Mouse (Mus musculus) kidney, postnatal 10 days (tissue): ENCODE results near the gene Asic2.
A peak's percentile ranks its signal among the peaks of the same experiment; 100 is the strongest.

Experiments used
- DNase-seq: peaks from one replicate; pipeline ENCODE4 v3.0.0; 2021; ENCODE audit warnings: mixed read lengths

The Asic2 gene

DNA sequence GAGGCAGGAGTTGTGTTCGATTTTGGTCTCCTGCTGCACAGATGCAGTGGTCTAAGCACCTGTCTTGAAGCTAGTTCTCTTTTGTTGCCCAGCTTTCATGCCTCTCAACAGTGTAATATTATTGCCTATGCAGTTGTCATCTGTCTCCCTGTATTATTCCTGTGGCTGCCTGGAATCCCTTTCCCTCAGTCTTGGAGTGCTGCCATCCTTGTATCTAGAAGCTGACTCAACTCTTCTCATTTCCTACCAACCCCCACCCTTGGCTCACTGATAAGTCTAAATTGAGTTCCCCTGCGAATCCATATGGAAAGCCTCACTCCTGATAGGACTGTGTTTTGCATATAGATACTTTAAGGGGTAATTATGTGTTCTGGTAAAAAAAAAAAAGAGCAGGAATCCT, 373.0 kb downstream of the Asic2 start:
- DNase-seq = peak; percentile 42

DNA sequence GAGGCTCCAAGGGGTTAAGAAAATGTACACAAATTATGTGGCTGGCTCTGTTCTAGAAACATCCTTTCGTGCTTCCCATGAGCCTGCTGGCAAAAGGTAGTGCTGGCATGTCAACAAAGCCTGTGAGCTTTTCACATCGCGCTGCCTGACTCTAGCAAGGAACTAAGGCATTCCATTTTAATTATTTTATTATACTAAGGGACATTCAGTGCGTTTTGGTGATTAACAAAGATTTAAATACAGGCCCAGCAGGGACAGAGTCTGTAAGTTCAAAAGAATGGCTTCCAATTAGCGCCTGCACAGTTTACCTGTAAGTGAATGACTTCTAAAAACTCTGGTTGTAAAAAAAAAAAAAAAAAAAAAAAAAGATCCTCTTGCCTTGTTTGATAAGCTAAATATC, 375.5 kb downstream of the Asic2 start:
- no peak for DNase-seq

DNA sequence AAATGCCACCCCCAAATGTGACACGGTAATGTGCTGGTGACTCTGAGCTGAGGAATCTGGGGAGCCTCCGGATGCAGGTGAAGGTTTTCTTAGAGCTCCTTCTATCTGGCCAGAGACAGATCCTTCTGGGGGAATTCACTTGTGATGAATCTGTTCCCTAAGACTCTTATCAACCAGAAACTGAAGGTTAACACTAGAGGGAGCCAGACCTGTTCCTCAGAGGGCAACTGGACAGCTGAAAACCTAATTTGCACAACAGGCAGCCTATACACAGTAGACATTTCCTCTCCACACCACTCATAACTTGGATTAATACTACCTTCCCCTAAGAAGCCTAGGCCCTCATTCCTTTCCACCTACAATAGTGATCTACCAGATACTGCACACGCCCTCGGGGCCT, 377.3 kb downstream of the Asic2 start:
- no peak for DNase-seq

DNA sequence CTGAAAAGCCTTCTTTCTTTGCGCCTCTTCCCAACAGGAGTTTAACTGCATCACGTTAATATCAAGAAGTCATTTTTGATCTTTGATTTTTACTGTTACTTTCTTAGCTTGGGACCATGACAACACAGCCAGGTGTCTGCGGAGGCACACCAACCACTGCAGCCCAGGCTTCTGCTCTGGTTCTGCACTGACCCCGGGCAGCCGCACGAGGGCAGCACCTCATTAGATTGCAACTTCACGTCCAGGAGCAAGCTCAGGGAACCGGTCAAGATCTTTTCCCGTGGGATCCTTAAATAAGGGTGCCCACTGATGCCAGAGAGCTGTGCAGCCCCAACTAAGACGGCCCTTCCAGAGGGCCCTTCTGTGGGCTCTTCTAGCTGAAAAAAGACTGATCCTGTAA, 379.6 kb downstream of the Asic2 start:
- DNase-seq = peak; percentile 80

DNA sequence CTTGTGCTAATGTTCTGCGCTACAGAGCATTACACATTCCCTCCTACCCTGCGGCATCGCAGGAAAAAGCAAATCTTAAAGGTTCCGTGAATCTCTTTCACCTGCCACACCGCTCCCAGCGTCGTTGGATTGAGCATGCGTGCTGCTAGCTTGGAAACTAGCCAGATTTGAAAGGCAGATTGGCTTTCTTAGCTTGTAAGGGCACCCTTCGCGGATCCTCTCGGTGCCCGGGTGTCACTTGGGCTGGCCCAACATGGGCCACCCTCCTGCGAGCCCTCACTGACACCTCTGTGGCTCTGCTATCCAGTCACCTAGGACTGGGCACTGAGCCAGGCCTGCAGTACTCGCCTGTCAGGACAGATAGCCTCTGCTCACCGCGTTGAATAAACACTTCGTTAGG, 380.3 kb downstream of the Asic2 start:
- peak; percentile 19 for DNase-seq

DNA sequence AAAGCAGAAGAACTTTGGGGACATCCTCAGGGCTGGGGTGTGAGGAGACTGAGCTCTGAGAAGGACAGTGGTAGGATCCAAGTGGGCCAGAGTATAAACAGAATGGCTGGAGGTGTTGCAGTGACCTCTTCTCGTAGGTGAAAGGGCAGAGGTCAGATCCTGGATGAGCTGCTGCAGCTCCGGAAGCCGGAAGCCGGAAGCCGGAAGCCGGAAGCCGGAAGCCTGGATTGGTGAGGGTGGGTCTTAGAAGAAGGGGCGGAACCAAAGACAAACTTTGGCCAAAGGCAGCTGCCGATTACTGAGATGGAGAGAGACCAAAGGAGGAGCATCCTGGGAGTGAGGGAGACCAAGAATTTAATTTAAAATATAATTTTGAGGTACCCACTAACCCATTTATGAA, 381.1 kb downstream of the Asic2 start:
- DNase-seq = no peak

DNA sequence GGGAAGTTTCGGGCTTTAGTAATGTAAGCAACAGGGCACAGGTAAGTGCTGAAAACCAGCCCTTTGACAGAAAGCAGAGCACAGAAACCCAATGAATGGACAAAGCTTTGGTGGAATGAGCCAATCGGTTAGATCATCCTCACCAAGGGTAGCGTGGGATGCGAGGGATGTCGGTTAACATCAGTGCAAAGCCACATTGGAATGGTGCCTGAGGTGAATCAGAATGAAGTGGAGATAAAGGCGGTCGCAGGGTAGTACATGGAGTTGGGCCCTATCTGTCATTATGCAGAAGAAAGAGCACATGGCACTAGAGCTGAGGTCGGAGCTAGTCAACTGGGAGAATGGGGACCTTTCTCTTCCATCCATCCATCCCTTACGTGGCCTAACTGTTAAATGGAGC, 383.8 kb downstream of the Asic2 start:
- no peak for DNase-seq

DNA sequence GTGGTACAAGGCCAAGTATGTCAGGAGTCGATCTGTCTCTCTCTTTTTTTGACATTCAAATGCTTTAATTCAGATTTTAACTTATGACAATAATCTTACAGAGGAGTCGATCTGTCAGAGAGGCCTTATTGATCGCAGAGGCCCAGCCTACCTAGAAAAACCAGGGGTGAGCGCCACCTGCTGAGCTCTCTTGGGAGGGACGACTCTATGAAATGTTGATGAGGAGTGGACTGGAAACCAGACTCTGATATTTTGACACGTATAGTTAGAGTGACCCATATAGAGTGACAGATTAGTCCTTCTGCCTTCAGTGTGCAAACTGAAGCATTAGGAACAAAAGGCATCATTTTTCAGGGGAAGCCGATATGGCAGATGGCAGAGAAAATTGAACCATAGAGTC, 385.1 kb downstream of the Asic2 start:
- DNase-seq = no peak

DNA sequence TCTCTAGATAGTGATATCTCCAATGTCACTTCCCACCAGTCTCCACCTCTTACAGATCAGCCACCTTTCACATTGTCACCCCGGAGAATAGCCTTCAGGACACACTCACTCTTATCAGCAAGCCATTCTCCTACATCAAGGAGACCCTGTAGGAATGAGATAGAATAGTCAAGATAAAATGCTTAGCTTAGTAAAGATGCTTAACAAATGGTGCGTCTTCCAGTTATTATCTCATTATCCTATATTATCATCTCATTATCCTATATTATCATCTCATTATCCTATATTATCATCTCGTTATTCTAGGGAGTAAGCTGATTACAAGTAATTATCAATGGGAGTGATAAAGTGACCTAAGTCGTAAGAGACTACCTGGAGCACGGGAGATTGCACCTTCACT, 386.1 kb downstream of the Asic2 start:
- no peak for DNase-seq

DNA sequence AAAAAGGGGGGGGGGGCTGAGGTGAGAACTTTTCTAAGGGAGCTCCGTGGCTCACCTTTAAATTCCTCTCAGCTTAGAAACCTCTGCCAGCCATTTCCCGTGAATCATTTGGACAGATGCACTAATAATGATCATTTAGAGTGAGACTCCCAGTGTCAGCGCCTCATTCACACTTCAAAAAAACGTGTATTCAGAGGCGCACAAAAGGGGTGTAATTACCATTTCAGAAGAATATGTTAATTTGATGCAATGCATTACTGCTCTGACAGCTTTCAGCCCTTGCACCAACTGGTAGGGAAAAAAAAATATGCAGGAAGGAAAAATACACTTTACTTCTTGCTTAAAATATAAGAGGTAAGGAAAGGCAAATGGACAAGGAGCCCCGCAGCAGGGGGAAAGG, 388.5 kb downstream of the Asic2 start:
- DNase-seq = no peak

DNA sequence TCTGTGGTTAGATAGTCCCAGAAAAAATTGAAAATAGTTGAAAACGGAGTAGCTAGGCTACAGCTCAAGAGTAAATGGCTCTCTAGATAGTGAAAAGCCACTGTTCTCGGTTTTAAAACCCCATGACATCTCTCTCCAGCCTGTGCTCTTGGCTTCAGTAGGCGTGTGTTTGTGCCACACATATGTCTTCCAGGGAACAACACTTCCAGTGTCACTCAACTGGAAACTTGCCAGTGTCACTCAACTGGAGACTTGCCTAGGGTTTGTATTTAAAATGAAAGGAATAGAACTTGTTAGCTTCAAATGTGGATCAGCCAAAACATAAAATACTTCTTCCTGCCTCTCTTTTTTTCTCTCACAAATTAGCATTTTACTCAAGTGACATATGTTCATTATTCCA, 397.9 kb downstream of the Asic2 start:
- no peak for DNase-seq

DNA sequence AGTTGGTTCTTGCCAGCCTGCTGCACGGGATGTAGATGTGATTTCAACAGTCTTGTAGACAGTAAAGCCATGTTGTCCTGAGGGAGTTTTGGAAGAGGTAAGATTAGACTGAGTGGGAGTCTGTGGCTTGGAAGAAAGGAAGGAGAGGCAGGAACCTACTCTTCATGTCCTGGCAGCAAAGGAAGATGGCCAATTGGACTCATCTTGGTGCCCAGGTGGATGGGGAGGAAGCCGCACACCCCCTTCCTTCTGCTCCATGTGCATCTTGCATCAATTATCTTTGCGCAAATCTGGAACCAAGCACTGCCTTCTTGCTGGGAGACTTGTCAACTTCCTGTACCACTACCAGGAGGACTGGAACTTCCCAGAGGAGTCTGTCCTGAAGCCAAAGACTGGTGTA, 403.4 kb downstream of the Asic2 start:
- DNase-seq = no peak

DNA sequence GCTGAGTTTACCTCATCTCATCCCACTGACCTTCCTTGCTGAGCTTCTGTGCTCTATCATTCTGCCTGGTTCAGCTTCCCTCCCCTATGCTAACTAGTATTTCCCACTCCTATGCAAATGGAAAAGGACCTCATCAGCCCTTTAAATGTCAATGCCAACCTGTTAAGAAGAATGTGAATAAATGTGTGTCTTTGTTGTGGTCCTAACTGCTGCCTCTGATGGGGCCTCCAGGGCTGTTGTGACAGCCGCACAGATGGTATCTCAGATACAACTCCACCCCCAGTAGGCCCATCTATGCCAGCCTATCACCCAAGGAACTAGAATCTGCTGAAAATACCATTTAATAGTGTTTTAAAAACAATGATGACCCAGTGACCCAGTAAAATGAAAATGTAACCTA, 407.9 kb downstream of the Asic2 start:
- no peak for DNase-seq

DNA sequence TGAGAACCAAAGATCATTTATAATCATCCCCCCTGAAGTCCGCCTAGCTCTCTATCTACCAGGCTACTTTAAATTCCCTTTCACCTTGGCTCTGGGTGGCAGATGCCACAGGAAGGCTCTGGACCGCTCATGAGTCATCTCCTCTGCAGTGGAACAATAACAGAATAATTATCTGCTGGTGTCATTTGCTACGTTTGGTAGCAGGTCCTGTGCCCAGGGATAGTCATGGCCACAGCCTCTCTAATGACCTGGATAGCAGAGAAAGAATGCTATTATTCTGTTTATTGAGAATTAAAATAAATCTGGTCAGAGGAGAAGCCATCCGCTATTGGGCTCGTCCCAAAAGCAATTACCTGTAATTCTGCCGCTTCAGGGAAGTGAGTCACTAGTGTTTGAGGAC, 425.1 kb downstream of the Asic2 start:
- DNase-seq = no peak

DNA sequence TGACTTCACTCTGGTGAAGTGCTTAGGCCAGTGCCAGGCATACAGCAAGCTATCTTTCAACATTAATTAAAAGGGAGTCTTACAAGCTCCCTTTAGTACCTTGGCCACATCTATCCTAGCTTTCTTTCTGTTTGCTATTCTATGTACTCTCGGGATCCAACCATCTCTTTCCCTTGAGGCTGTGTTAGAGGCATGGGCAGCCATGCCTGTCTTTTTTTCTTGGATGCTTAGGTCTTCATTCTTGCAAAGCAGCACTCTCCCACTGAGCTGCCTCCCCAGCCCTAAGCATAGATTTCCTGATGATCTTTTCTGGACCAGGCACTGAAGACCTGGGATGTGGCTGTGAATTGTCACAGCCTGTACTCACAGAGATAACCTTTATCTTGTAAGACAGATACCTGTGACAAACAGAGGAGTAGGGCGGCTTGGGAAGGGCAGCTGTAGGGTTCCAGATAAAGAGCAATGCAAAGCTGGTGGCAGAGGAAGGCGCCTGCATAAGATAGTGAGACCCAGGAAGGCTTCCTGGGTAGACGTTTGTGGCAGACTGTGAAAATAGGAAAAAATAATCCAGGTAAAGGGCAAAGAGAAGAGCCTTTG, 433.0 kb downstream of the Asic2 start:
- DNase-seq = no peak

DNA sequence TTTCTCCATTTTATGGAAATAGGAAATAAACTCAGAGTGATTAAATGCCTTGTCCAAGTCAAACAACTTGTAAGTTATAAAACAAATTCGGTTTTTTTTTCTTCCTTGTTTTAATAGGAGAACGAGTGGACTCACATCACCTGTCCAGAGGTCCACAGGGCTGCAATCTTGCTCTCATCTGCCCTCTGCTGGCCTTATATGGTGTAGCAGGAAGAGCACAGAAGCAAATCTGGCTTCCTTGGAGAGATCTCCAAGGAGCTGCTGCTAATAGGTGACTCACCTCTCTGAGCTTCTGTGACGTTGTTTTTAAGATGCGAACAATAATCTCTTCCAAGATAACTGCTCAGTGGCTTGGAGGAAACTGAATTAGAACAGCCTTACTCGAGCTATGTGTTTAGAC, 433.6 kb downstream of the Asic2 start:
- peak; percentile 73 for DNase-seq

DNA sequence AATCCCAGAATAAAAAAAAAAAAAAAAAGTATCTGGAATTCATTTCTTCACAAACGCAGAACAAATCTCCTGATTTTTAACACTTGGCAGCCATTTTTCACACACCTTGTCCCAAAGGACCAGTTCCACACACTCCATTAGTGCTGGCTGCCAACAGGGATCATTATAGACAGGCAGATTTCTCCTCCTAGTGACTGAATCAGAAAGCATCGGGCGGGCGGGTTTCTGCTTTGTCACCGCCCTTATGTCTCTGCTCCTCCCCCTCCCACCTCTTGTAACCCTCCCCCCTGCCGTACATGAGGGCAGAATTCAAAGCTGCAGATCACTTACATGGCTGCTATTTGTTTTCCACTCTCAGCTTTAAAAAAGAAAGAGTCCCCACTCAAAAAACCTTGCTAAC, 436.4 kb downstream of the Asic2 start:
- peak; percentile 11 for DNase-seq

DNA sequence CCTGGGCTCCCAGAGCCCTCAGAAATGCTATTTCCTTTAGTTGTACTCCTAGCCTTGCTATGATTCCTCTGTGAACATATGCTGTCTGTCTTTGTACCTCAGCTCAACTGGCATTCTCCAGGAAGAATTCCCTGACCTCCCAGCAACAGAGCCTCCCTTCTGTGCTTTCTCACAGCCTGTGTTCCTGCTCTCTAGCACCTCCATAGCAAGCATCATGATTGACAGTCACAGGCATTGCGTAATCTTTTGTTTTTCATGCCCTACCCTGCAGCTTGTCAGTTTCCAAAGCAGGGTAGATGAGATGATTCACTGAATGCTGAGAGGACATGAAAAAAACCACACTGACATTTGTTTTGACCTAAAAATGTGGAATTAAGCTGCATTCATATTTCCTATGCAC, 445.3 kb downstream of the Asic2 start:
- no peak for DNase-seq

DNA sequence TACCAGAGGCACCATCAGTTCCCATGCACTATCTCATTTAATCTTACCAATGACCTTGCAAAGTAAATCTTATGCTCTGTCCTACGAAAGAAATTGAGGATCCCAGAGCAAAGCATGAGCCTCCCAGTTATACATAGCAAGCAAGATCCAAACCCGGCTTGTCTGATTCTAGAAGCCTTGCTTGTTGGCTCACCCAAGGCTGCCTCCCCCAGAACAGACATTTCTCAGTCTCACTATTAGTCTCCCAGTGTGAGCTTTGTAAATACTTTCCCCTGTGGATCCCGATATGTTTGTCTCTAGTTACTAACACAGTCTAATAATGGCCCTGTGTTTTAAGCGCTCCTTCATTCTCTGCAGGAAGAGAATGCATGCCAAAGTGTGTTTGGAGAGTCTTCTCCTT, 446.4 kb downstream of the Asic2 start:
- DNase-seq = no peak

DNA sequence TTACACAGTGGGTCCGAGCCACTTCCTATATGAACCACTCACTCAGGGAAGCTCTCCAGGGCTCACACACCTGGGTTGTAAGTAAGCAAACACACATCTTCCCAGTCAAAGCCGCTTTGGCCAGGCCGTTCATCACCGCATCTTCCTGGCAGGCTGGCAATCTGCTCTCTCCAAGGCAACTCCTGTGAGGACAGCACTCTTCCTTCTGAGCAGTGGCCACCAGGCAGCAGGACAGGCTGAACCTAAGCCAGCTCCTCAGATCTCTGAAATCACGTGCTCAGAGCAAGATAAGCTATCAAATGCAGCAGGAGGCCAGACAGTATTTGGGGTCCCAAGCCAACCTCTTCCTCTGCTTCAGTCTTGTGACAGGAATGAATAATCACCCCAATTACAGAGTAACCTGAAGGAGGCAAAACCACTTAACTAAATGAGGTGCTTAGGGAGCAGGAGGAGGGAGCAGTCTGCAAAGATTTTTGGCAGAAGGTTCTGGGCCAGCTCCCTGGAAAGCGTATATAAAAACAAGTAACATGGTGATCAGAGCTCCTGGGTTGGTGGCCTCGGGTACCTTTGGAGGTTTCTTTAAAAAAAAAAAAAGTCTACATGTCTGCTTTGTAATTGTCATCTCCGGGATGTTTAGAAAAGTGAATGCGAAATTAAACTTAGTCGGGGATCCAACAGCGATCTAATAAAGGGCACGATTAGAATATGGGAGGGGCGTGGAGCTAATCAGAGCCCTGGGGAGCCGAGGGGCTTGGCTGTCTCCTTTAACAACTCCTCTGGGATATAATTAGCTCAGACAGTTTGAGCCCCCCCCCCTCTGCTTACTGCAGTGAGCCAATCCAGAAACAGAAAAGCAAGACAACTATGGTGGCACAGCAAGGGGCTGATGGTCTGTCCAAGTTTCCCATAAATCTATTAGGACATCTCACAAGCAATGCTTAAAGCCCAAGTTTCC, 450.0 kb downstream of the Asic2 start:
- DNase-seq = no peak

DNA sequence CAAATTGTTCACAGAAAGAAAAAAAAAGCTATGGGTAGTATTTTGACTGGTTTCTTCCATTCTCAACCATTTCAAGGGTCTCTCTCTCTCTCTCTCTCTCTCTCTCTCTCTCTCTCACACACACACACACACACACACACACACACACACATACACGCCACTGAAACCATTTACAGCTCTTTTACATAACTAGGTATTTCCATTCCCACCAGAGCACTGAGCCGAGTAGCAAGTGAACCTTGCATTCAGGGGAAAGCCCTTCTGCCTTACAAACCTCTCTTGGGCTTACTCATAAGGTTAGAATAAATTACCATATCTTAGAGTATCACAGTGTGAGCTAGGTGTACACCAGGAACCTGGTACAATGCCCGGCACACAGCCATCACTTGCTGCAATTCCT, 452.5 kb downstream of the Asic2 start:
- DNase-seq = no peak

DNA sequence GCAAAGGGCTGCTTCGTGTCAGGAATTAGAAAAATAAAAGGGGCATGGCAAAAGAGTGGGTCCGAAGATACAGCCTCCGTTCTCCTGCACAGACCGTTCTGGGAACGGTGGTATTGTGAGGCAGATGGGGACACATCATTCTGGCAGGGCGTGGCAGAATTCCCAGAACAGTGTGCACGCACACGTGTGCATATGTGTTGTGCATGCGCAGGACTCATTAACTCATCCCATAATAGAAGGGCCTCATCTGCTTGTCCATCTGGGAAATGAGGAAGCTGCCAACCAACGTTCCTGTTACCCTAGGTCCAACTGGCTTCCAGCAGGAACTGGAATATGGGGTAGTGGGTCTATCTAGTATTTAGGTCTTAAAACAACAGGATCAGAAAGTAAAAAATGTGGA, 455.8 kb downstream of the Asic2 start:
- DNase-seq = no peak

DNA sequence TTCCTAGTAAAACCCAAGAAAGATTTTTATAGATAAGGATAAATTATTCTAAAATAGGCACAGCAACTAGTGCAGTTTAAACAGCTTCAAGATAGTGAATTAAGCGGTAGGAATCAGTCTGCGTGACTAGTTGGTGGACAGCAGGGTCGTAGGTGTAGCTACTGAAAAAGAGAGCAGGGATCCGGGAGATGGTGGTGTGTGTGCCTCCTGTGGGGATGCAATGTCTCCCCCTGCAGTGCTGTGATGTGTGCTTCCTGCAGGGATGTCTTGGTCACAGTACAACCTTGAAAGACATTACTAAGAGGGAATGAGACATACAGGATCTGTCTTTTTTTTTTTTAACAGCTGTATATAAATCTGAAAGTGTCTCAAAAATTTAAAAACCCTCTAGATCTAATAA, 456.9 kb downstream of the Asic2 start:
- DNase-seq = no peak

DNA sequence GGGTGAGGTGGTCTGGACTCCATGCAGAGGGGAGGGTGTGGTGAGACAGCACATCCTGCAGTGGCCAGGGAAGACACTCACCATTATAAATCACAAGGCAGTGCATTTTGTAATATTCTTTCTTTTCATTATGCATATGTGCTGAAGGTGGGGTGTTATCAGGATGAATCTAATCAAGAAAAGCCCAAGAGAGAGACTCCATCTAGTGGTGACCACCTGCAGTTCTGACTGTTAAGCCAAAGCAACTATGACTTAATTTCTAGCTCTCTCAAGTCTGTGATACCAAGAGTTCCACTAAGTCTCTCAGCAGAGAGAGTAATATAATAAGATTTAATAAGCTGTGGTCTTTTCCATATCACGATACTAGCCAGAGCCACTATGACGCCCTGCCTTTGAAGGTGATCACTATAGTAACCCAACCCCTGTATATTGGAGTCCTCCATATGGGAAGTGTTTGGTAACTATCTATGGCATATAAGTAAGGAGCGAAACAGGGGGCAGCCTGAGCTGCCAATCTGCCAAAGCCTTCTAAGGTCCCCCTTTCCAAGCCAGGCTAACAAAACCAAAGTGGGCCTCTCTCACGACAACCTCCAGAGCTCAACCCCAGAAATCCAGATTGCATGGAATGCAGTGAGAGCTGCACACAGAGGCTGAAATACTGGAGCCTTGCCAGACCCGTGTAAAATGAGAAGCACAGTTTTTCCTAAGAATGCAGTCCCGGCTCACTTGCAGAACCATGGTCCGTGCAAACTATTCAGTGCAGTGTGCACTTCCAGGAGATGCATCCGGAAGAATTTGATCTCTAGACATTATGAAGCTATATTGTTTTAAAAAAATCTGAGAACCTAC, 459.6 kb downstream of the Asic2 start:
- peak; percentile 17 for DNase-seq
